Mouse (Mus musculus) adrenal gland, adult (tissue): ENCODE measurements around the gene Large2.

Experiments used
- DNase-seq, 2 experiments: peaks; one replicate each; pipeline ENCODE4 v3.0.0; 2022 to 2023; ENCODE audit warnings: low spot score in 1 of 2; ENCODE audit not compliant: inconsistent age in 2 of 2

The Large2 gene

GRCm38 (mm10) chr2:92373437-92373813, 1.2 kb downstream of the Large2 start:
- peak in 1 of 2 experiments; percentile 51 for DNase-seq

GRCm38 (mm10) chr2:92372767-92373436, 1.8 kb downstream of the Large2 start:
- DNase-seq = peak in 1 of 2 experiments; percentile 84

DNA sequence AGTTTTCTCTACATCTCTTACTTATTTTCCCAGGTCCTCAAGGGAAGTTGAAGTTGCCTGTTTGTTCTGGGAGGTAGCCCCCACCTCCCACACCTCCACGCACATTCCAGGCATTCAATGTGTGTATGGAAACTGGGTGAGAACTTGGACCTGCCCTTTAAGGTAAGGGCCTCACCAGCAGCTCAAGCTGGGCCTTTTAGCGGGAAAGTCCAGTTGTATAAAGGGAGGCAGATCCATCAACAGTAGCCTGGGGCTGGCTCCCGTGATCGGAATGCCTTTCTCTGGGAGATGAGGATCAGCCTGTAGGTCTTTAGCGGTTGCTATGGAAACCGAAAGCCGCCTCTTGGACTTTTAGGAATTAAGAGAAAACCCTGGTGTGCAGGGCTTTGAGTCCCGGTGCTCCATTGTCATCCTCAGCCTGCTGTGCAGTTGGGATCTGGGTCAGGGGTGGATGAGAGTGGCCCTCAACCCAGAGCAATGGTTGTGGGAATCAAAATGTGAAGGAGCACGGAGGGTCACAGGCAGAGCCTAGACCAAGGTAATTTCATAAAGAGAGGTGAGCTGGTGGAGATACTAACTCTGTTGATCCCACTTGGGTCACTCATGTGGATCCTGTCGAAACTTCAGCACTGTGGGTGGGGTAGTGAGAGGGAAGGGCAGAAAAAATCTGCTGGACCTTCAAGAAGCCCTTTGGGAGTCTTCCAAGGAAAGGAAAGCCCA, 2.5 kb downstream of the Large2 start:
- no peak for DNase-seq

DNA sequence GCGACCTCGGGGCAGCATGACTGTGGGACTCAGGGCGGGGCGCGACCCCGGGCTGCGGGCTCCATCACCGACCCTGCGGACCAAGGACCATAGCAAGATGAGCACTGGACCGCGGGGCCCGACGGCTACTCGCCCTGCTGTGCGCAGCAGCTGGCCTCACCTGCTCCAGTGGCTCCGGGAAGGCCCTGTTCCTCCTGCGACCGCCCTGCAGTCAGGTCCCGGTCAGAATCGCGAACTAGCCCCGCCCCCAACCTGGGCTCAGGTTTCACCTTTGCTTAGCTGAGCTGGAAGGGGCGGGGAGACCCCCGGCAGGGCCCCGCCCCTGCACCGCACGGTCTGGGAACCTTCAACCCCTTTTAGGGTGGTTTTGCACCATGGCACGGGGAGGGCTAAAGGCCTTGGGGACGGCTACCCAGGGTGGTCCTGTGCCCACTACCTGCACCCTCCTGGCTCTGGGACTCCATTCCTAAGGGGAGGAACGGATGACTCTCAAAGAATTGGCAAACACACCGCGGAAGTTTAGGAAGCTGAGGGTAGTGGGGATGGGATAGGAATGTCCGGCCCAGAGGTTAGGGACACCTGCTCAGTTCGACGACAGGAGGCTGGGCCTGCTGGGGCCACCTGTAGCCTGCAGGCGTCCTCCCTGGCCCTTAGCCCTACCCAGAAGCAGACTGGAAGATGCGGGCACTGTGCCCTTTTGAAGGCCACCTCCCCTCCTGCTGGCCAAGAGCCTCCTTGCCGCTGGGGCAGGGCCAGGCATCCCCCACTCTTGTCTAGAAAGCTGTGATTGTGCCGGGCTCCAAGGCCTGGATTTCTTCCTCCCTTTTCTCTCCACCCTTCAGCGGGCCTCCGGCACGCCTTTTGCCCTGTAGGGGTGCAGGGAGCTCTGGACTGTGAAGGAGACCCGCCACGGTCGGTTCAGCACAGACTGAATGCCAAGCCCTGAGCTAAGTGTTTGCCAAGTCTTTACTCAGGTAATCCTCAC, 3.6 kb downstream of the Large2 start:
- DNase-seq = peak; percentile 49 to 77

DNA sequence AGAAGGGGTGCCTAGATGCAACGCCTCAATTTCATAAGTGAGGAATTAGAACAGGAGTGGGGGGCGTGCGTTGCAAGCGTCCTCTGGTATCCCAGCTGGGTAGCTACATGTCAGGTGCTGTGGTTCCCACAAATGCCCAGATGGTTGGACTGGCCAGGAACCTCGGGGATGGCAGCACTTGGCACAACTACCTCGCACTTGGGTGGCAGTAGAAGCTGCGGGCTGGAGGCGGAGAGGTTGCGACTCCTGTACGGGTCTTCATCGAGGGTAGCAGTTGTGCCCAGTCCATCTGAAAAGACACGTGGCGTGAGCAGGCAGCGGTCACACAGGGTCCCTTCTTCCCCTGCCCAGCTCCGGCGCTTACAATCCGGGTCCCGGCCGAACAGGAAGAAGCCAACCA, 4.3 kb downstream of the Large2 start:
- peak in 1 of 2 experiments; percentile 62 for DNase-seq

DNA sequence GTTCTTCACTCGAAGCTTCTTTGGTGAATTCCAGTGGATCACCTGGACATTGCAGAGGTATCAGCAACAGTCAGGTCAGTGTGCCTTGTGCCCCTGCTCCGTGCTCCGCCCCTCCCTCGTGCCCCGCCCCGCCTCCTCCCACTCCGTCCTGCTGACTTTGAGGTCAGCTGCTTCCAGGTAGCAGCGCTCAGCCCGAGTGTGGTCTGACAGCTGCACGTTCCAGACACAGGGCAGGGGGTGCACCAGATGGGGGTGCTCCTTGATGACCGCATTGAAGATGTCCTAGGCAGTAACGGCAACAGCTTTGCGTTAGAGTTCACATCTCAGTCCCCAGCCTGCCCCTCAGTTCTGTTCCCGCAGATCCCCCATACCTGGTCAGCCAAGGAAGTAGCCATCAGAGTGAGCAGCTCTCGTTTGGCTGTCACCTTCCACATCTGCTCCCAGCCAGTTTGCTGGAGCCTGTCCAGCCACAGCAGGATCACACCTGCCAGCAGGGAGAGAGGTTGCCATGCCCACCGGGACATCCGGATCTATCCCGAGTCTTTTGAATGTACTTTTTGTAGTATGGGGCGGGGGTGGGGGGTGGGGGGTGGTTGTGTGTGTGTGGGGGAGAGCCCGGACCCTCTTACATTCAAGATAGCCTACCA, 7.2 kb downstream of the Large2 start:
- DNase-seq = no peak

DNA sequence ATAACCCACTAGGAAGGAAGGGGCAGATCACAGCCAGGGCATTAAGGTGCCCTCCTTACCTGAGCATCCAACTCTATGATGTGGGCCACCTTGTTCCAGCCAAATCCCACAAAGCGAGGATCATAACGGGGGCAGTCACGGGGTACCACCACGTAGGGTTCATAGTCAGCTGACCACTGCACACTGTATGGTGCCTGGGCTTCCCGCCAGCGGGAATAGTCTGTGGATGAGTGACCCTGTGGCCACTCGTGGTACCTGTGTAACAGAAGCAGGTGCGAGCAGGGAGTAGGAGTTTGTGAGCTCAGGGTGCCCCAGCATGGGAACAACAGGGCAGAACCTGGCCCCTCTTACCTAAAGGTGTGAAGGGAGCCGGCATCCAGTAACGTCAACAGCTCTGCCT, 9.1 kb downstream of the Large2 start:
- no peak for DNase-seq

DNA sequence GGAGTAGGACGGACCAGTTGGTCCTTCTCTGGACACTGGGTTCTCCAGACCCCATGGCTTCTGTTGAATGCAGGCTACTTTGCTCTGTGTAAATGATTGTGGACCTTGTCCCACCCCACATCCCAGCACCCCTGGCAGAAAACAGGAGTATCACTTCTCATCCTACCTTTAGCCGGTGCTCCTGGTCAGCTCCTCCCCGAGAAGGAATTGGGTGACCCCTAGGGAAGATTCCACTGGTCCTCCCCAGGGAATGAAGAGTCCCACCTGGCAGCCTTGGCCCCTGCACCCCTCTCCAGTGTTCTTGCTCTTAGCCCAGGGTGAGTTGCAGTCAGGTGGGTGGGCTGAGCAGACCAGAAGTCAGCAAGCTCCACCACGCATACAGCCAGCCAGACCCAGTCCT, 10.6 kb downstream of the Large2 start:
- DNase-seq = no peak

GRCm38 (mm10) chr2:92362571-92363228, 12.0 kb downstream of the Large2 start:
- DNase-seq = peak in 1 of 2 experiments; percentile 42

DNA sequence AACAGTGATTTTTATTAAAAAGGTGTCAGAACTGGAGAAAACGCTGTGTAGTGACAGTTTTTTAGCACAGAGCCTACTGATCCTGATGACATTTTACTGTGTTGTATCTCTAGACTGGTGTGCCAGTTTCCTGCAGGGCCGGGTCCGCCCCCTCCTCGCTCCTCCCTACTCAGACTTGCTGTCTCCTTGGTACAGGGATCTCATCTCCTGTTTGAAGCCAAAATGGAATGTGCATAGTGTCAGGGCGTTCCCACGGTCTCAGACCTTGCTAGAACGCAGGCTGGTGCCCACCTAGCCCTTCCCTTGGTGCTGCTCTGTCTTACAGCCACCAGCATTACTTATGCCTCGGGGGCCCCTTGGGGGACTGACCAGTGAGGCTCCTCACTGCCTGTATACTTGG, 12.9 kb downstream of the Large2 start:
- DNase-seq = no peak

GRCm38 (mm10) chr2:92360893-92361292, 13.8 kb downstream of the Large2 start:
- DNase-seq = peak in 1 of 2 experiments; percentile 64

DNA sequence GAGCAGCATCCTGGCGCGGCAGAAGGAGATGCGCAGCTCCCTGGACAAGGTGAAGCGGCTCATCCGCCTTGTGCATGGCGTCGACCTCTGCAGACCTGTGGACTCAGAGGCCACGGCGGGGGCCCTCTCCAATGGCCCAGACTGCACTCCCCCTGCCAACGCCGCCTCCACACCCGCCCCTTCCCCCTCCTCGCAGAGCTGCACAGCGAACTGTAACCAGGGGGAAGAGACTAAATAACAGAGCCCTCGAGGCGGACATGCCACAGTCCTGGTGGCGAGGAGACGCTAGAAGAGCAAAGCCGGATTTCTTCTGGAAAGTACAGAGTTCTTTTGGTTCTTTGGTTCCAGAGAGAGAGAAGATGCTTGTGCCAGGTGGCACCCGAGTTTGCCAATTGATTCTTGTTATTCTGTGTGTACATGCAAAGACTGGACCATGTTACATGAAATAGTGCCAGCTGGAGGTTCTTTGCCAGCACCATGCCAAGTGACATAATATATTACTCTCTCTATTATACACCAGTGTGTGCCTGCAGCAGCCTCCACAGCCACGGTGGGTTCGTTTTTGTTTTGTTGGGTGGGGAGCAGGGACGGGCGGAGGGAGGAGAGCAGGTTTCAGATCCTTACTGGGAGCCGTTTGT, 14.4 kb downstream of the Large2 start:
- peak; percentile 6 to 55 for DNase-seq

- DNase-seq = peak; percentile 23 to 79
Measured at GRCm38 (mm10) chr2:92359301-92359700, 15.4 kb downstream of the Large2 start.

- peak; percentile 13 to 62 for DNase-seq
Measured at GRCm38 (mm10) chr2:92354224-92354623, 20.4 kb downstream of the Large2 start.

- peak in 1 of 2 experiments; percentile 42 for DNase-seq
Measured at GRCm38 (mm10) chr2:92353402-92353801, 21.3 kb downstream of the Large2 start.

GRCm38 (mm10) chr2:92350686-92351085, 24.0 kb downstream of the Large2 start:
- DNase-seq = peak; percentile 67 to 93

- peak; percentile 88 to 94 for DNase-seq
Measured at GRCm38 (mm10) chr2:92349589-92350425, 24.9 kb downstream of the Large2 start.

GRCm38 (mm10) chr2:92347191-92347590, 27.5 kb downstream of the Large2 start:
- peak in 1 of 2 experiments; percentile 69 for DNase-seq

DNA sequence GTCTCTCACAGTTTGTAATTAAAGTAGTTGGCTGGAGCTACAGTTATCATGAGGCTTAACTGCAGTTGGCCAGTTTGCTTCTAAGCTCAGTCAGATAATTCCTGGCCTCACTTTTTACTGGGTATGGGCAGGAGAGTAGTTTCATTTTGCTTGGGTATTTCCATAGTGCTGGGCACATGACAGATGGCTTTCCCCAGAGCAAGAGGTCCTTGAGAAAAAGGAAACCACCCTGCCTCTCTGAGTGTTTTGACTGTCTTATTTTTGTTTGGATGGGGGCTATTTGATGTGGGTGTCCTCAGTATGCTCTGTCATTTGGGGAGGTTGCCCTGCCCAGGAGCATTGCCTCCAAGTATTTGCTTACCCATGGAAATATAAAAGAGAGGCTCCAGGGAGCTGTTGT, 32.3 kb downstream of the Large2 start:
- peak in 1 of 2 experiments; percentile 52 for DNase-seq
